Mouse (Mus musculus) intestine, embryonic 14.5 days (tissue): ENCODE measurements around the gene Lyrm7. TPM values are rescaled to one million over a fixed set of nuclear protein-coding genes. Genes with fewer than 3 reads are reported as not detected.

Experiments
- polyA plus RNA-seq: library from polyadenylated mRNA; unstranded; fragments of >200 nt; fragmentation: Nextera tagmentation; extraction: Ambion mirVana; gene quantifications from 2 replicates; pipeline ENCODE4 v1.2.1, GENCODE M21; 2014

Lyrm7 gene
- polyA plus RNA-seq, 1 experiment from 2014 or later: 8.0 TPM

Other genes with a start within 250 kb of the Lyrm7 start
- 81.5 and 94.9 TPM in 2 replicates for gene Cdc42se2, start 73.2 kb downstream of the Lyrm7 start, polyA plus RNA-seq
- 740 and 774 TPM in 2 replicates for gene Hint1, start 5.5 kb upstream of the Lyrm7 start, polyA plus RNA-seq
- 263 and 321 TPM in 2 replicates for gene Gpx3, start 41.5 kb upstream of the Lyrm7 start, polyA plus RNA-seq
- 20.5 and 20.9 TPM in 2 replicates for gene Tnip1, start 102.0 kb upstream of the Lyrm7 start, polyA plus RNA-seq
- 327 and 365 TPM in 2 replicates for gene Anxa6, start 172.5 kb upstream of the Lyrm7 start, polyA plus RNA-seq
- 3.0 and 3.1 TPM in 2 replicates for gene Ccdc69, start 217.2 kb upstream of the Lyrm7 start, polyA plus RNA-seq
- gene Gm2a, start 237.2 kb upstream of the Lyrm7 start, polyA plus RNA-seq: 23.1 and 24.9 TPM in 2 replicates